Mouse (Mus musculus) CH12.LX (cell line): Measurements from ENCODE around the gene Pgpep1l.

ENCODE experiments used
- CTCF ChIP-seq, 2 experiments: IDR thresholded peaks in 1 of 2; conservative IDR thresholded peaks in 1 of 2; 2 replicates each; pipeline ENCODE4 v1.5.1; 2011 to 2012; ENCODE audit warnings: low read depth in 2 of 2, low read length in 2 of 2, improper control_type of control experiment in 1 of 2, inconsistent platforms in 1 of 2, mild to moderate bottlenecking in 1 of 2, moderate library complexity in 1 of 2
- EP300 ChIP-seq: IDR thresholded peaks from 2 replicates; pipeline ENCODE4 v1.6.1; 2011; ENCODE audit warnings: low read length, improper control_type of control experiment
- HCFC1 ChIP-seq: IDR thresholded peaks from 2 replicates; pipeline ENCODE4 v1.6.1; 2012; ENCODE audit warnings: low read depth, mild to moderate bottlenecking, inconsistent platforms, low read length, improper control_type of control experiment
- MAZ ChIP-seq: IDR thresholded peaks from 2 replicates; pipeline ENCODE4 v1.6.1; 2012; ENCODE audit warnings: low read depth, mild to moderate bottlenecking, inconsistent platforms, low read length, improper control_type of control experiment, moderate library complexity
- MEF2A ChIP-seq: IDR thresholded peaks from 2 replicates; pipeline ENCODE4 v1.6.1; 2014; ENCODE audit warnings: low read depth, mild to moderate bottlenecking, inconsistent platforms, low read length, improper control_type of control experiment, borderline replicate concordance
- NELFE ChIP-seq: IDR thresholded peaks from 2 replicates; pipeline ENCODE4 v1.6.1; 2011; ENCODE audit warnings: low read depth, low read length, improper control_type of control experiment
- POLR2A ChIP-seq: IDR thresholded peaks from 2 replicates; pipeline ENCODE4 v1.6.1; 2011; ENCODE audit warnings: low read depth, mild to moderate bottlenecking, improper control_type of control experiment, low read length

- no peak for TF ChIP-seq HCFC1
- TF ChIP-seq NELFE, result no peak
- no peak for TF ChIP-seq CTCF (conservative IDR thresholded peaks at IDR 0.05 in 1 of 2, IDR thresholded peaks at IDR 0.05 in 1 of 2; ENCODE audit: low read depth in 2 of 2, low read length in 2 of 2)
- TF ChIP-seq MAZ, result peak; percentile 95
- 0 out of 2 replicates have a peak, but pooled peaks have one; percentile 16 for TF ChIP-seq MEF2A
- peak; percentile 58; the same call in 1 of the 2 replicates for TF ChIP-seq POLR2A
- TF ChIP-seq EP300, result no peak; the same call in 1 of the 2 replicates
Measured at GRCm38 (mm10) chr7:68275838-68276731, 12.1 kb upstream of the Pgpep1l start.
